Mouse (Mus musculus) liver, postnatal 0 days (tissue): ENCODE results near the gene Pam.

ENCODE experiments used
- CTCF ChIP-seq: sonication (generic); IDR thresholded peaks from 2 replicates; pipeline ENCODE4 v1.5.1; 2016; ENCODE audit warnings: antibody characterized with exemption, low read depth
- EP300 ChIP-seq: IDR thresholded peaks from 2 replicates; pipeline ENCODE4 v1.6.1; 2016; ENCODE audit warnings: antibody characterized with exemption, low read depth, mild to moderate bottlenecking

- TF ChIP-seq CTCF (no peak), EP300 (no peak)
These were observed 194.8 kb downstream of the Pam start for GRCm38 (mm10) chr1:97900559-97901153.
